Mouse (Mus musculus): Measurements from ENCODE around the gene Cltb. TPM values are rescaled to one million over a fixed set of nuclear protein-coding genes. Genes with fewer than 3 reads are reported as not detected.

The Cltb gene
- polyA plus RNA-seq, 1 experiment from 2014 or later: 33.9 TPM

GRCm38 (mm10) chr13:54610613-54610971 is 552 bp downstream of the Cltb start:
- DNase-seq (ENCODE audit: low read depth, low spot score) (no peak), ATAC-seq (no peak)
- no peaks in the 10 kb centered on the region for H3K27me3 ChIP-seq
- TF ChIP-seq CTCF (IDR thresholded peaks at IDR 0.05): no peak
- ChIA-PET POLR2A (interaction anchor here (0.5 kb wide), 2 partner anchors 10 to 62 kb away, joined by 4 read pairs; no protein-coding TSS in a partner anchor), CTCF (no interaction called here)
- in situ Hi-C loops (cut with MboI; ENCODE audit: low pct_unique_long_range_greater_than_20kb): no loop called here

GRCm38 (mm10) chr13:54609301-54609700 is 1.8 kb downstream of the Cltb start:
- CTCF ChIA-PET: interaction anchor here (1.2 to 1.9 kb wide), 3 partner anchors 9 to 93 kb away, joined by 3 to 10 read pairs (median 9); no protein-coding TSS in a partner anchor

GRCm38 (mm10) chr13:54608666-54609065 is 2.5 kb downstream of the Cltb start:
- peak; percentile 96 for DNase-seq (ENCODE audit: low read depth, low spot score)
- in situ Hi-C loops (cut with MboI; ENCODE audit: low pct_unique_long_range_greater_than_20kb): no loop called here
- TF ChIP-seq CTCF (IDR thresholded peaks at IDR 0.05): no peak
- ChIA-PET CTCF (interaction anchor here (1.0 to 1.9 kb wide), 4 partner anchors 9 to 93 kb away, joined by 3 to 10 read pairs (median 7); partner anchors contain the start of gene Faf2), POLR2A (interaction anchor here (1.0 to 1.1 kb wide), 2 partner anchors 19 to 78 kb away, joined by 3 read pairs; partner anchors contain the start of genes Higd2a and Nop16)
- H3K27me3 ChIP-seq: no peaks in the 10 kb centered on the region
- ATAC-seq: peak; percentile 94

More at GRCm38 (mm10) chr13:54609301-54609700, 1.8 kb downstream of the Cltb start:
- in situ Hi-C loops (cut with MboI; ENCODE audit: low pct_unique_long_range_greater_than_20kb): no loop called here
- no peak for TF ChIP-seq CTCF (IDR thresholded peaks at IDR 0.05)
- POLR2A ChIA-PET: interaction anchor here (1.0 to 1.1 kb wide), 2 partner anchors 20 to 78 kb away, joined by 3 read pairs; partner anchors contain the start of genes Higd2a and Nop16
- ATAC-seq: peak; percentile 1
- DNase-seq (ENCODE audit: low read depth, low spot score): no peak
- no peaks in the 10 kb centered on the region for H3K27me3 ChIP-seq

- POLR2A ChIA-PET: interaction anchor here (0.6 to 1.1 kb wide), 3 partner anchors 11 to 79 kb away, joined by 3 to 4 read pairs (median 3); no protein-coding TSS in a partner anchor
- no peaks in the 10 kb centered on the region for H3K27me3 ChIP-seq
- TF ChIP-seq CTCF (IDR thresholded peaks at IDR 0.05): no peak
- CTCF ChIA-PET: interaction anchor here (1.0 to 1.5 kb wide), 2 partner anchors 14 to 16 kb away, joined by 5 to 10 read pairs; partner anchors contain the start of gene Faf2
- in situ Hi-C loops (cut with MboI; ENCODE audit: low pct_unique_long_range_greater_than_20kb): no loop called here
- DNase-seq (ENCODE audit: low read depth, low spot score): no peak
- no peak for ATAC-seq
These were observed 3.1 kb downstream of the Cltb start for GRCm38 (mm10) chr13:54608002-54608401.

GRCm38 (mm10) chr13:54607204-54607603 is 3.9 kb downstream of the Cltb start:
- no peak for TF ChIP-seq CTCF (IDR thresholded peaks at IDR 0.05)
- ChIA-PET CTCF (no interaction called here), POLR2A (interaction anchor here (0.5 to 1.7 kb wide), 2 partner anchors 10 to 15 kb away, joined by 3 read pairs; no protein-coding TSS in a partner anchor)
- H3K27me3 ChIP-seq: no peaks in the 10 kb centered on the region
- DNase-seq (ENCODE audit: low read depth, low spot score) (no peak), ATAC-seq (no peak)
- in situ Hi-C loops (cut with MboI; ENCODE audit: low pct_unique_long_range_greater_than_20kb): no loop called here

GRCm38 (mm10) chr13:54605426-54605825 is 5.7 kb downstream of the Cltb start:
- ChIA-PET CTCF (no interaction called here), POLR2A (interaction anchor here (0.7 to 1.7 kb wide), 5 partner anchors 9 to 661 kb away, joined by 3 to 4 read pairs (median 3); partner anchors contain the start of genes Faf2, Higd2a and Nop16)
- no peak for TF ChIP-seq CTCF (IDR thresholded peaks at IDR 0.05)
- in situ Hi-C loops (cut with MboI; ENCODE audit: low pct_unique_long_range_greater_than_20kb): no loop called here
- no peaks in the 10 kb centered on the region for H3K27me3 ChIP-seq
- no peak for ATAC-seq
- DNase-seq (ENCODE audit: low read depth, low spot score): no peak

GRCm38 (mm10) chr13:54604221-54604620 is 6.9 kb downstream of the Cltb start:
- no peaks in the 10 kb centered on the region for H3K27me3 ChIP-seq
- DNase-seq (ENCODE audit: low read depth, low spot score): no peak
- TF ChIP-seq CTCF (IDR thresholded peaks at IDR 0.05): no peak
- CTCF ChIA-PET: interaction anchor here (1.1 to 1.4 kb wide), 2 partner anchors 14 to 17 kb away, joined by 3 to 5 read pairs; partner anchors contain the start of gene Faf2
- POLR2A ChIA-PET: interaction anchor here (1.3 kb wide), 1 partner anchor 17 kb away, joined by 3 read pairs; the partner anchor contains the start of gene Faf2
- in situ Hi-C loops (cut with MboI; ENCODE audit: low pct_unique_long_range_greater_than_20kb): no loop called here
- no peak for ATAC-seq

- POLR2A ChIA-PET: interaction anchor here (0.7 kb wide), 1 partner anchor 8 kb away, joined by 4 read pairs; no protein-coding TSS in a partner anchor
- ATAC-seq: peak; percentile 63
- in situ Hi-C loops (cut with MboI; ENCODE audit: low pct_unique_long_range_greater_than_20kb): no loop called here
- TF ChIP-seq CTCF (IDR thresholded peaks at IDR 0.05): no peak
- H3K27me3 ChIP-seq: no peaks in the 10 kb centered on the region
- CTCF ChIA-PET: interaction anchor here (1.4 kb wide), 1 partner anchor 18 kb away, joined by 5 read pairs; the partner anchor contains the start of gene Faf2
- DNase-seq (ENCODE audit: low read depth, low spot score): peak; percentile 76
These were observed 7.6 kb downstream of the Cltb start for GRCm38 (mm10) chr13:54603501-54603900.

- TF ChIP-seq CTCF (IDR thresholded peaks at IDR 0.05): no peak
- in situ Hi-C loops (cut with MboI; ENCODE audit: low pct_unique_long_range_greater_than_20kb): no loop called here
- POLR2A ChIA-PET: no interaction called here
These were observed 8.5 kb downstream of the Cltb start for GRCm38 (mm10) chr13:54602639-54603111.

GRCm38 (mm10) chr13:54598622-54599143 is 12.5 kb downstream of the Cltb start:
- ATAC-seq (no peak), DNase-seq (ENCODE audit: low read depth, low spot score) (no peak)
- in situ Hi-C loops (cut with MboI; ENCODE audit: low pct_unique_long_range_greater_than_20kb): no loop called here
- ChIA-PET POLR2A (no interaction called here), CTCF (no interaction called here)
- no peaks in the 10 kb centered on the region for H3K27me3 ChIP-seq
- no peak for TF ChIP-seq CTCF (IDR thresholded peaks at IDR 0.05)

More at GRCm38 (mm10) chr13:54602639-54603111, 8.5 kb downstream of the Cltb start:
- DNase-seq (ENCODE audit: low read depth, low spot score): no peak
- CTCF ChIA-PET: no interaction called here
- H3K27me3 ChIP-seq: no peaks in the 10 kb centered on the region
- ATAC-seq: peak; percentile 17

GRCm38 (mm10) chr13:54596870-54597269 is 14.3 kb downstream of the Cltb start:
- in situ Hi-C loops (cut with MboI; ENCODE audit: low pct_unique_long_range_greater_than_20kb): no loop called here

More at GRCm38 (mm10) chr13:54596870-54597269, 14.3 kb downstream of the Cltb start:
- POLR2A ChIA-PET: interaction anchor here (1.0 to 1.1 kb wide), 2 partner anchors 10 kb away, joined by 3 to 4 read pairs; no protein-coding TSS in a partner anchor
- ATAC-seq (no peak), DNase-seq (ENCODE audit: low read depth, low spot score) (no peak)
- CTCF ChIA-PET: interaction anchor here (1.5 to 1.8 kb wide), 2 partner anchors 15 to 25 kb away, joined by 3 to 5 read pairs; partner anchors contain the start of gene Faf2
- no peak for TF ChIP-seq CTCF (IDR thresholded peaks at IDR 0.05)
- H3K27me3 ChIP-seq: no peaks in the 10 kb centered on the region

All from Patski (cell line).